Mouse (Mus musculus) heart, postnatal 0 days (tissue): Measurements from ENCODE around the gene Hexim2.
A peak's percentile ranks its signal among the peaks of the same experiment; 100 is the strongest.

ENCODE experiments used
- CTCF ChIP-seq: IDR thresholded peaks from 2 replicates; pipeline ENCODE4 v1.5.1; 2016; ENCODE audit warnings: antibody characterized with exemption, control low read depth, low read depth
- EP300 ChIP-seq: IDR thresholded peaks from 2 replicates; pipeline ENCODE4 v1.6.1; 2016; ENCODE audit warnings: antibody characterized with exemption, low read depth

- TF ChIP-seq CTCF = no peak
- TF ChIP-seq EP300 = peak; percentile 85
These were observed 587 bp downstream of the Hexim2 start for GRCm38 (mm10) chr11:103132576-103133455.
